Mouse (Mus musculus): Measurements from ENCODE around the gene Nras. TPM values are rescaled to one million over a fixed set of nuclear protein-coding genes. Genes with fewer than 3 reads are reported as not detected.

Nras gene
- polyA plus RNA-seq (2014; fragmentation: Illumina TruSeq; extraction: RNeasy Lipid Tissue Mini Kit (QIAGEN cat#74804); ENCODE audit: low read depth, low replicate concordance): 63.0 TPM

GRCm38 (mm10) chr3:103058207-103059157, at the start of gene Nras:
Nras (plus strand) TSS chr3:103058285.

DNA sequence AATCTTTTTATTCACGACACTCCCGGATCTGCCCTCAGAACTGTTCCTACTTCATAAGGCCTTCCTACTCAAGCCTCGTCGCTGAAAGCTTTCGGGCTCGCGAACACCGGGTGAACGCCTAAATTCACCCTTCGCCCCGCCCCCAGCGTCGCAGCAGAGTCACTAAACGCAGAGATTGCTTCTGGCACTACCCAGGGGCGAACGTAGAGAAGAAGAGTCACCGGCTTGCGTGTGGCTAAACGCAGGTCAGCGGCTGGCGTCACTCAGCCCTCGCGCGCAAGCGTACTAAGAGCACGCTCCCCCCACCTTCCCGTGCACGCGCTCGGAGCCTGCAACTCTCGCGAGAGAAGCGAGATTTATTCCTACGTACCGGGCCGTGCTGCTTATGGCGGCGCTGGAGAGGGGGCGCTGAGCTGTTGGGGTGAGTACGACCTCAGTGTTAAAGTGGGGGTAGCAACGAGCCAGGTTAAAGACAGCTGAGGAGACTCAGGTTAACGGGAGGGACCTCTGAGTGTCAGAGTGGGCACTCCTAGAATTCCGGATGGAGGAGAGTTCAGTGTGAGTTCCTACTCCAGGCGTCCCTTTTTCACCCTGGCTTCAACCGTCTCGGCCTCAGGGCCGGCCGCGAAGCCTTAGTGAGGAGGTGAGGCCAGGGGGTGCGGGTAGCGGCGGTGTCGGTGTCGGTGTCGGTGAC, 37.7 kb upstream of the Nras start, which contains the start of gene Csde1:
Gene Csde1 (plus strand): TSS at position 178 of the 694 bp plus-strand sequence.

GRCm38 (mm10) chr3:103073771-103074170, 15.7 kb downstream of the Nras start, which contains the start of gene Ampd1:
Ampd1 (plus strand) TSS chr3:103074014.

DNA sequence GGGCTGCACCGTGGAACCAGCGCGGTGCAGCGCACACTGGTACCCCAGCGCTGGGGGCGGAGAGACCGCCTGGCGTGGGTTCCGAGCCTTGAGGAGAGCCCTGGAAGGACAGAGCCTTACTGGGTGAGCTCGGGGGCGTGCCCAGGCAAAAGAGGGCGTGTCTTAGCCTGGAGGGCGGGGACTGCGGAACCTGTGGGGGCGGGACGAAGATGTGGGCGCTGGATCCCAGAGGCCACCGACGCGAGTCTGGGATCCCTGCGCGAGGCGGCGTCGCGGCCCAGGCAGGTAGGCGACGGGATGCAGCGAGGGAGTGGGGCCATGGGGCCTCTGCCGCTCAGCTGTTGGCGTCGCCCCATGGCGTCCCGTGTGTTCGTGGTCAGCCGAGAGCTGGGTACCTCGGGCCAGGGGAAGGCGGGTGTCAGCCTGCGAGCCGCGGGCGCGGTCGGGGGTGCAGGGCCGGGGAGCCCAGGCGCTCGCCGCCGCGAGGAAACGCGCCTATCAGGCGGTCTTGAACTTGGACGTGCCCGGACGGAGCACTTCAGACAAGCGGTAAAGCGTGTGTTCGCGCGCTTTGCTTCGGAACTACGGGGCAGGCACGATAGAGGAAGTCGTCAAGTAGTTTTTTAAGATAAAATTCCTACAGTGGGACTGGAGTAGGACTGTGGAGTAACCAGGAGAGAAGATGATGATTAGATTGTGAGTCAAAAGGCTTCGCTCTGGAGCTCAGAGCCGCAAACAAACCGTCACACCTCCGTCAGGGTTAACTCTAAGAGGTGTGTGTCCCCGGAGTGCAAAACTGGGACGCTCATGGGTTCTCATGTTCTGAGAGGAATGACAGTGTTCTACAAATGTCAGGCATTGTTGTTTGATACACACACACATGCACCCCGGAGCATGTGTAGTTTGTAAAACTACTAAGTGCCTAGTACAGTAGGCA, 44.6 kb downstream of the Nras start, which contains the start of gene Dennd2c:
Gene Dennd2c (plus strand): TSS at position 151 of the 937 bp plus-strand sequence.

Other genes starting within 250 kb of the Nras start
- gene Sycp1, start 122.2 kb upstream of the Nras start, polyA plus RNA-seq (2014; fragmentation: Illumina TruSeq; extraction: RNeasy Lipid Tissue Mini Kit (QIAGEN cat#74804); ENCODE audit: low read depth, low replicate concordance): 2.9 TPM
- gene Nr1h5, start 94.2 kb upstream of the Nras start, polyA plus RNA-seq (2014; fragmentation: Illumina TruSeq; extraction: RNeasy Lipid Tissue Mini Kit (QIAGEN cat#74804); ENCODE audit: low read depth, low replicate concordance): 1.0 TPM
- gene Sike1, start 62.6 kb upstream of the Nras start, polyA plus RNA-seq (2014; fragmentation: Illumina TruSeq; extraction: RNeasy Lipid Tissue Mini Kit (QIAGEN cat#74804); ENCODE audit: low read depth, low replicate concordance): 164 TPM
- gene Csde1, start 37.9 kb upstream of the Nras start, polyA plus RNA-seq (2014; fragmentation: Illumina TruSeq; extraction: RNeasy Lipid Tissue Mini Kit (QIAGEN cat#74804); ENCODE audit: low read depth, low replicate concordance): 692 TPM
- gene Ampd1, start 15.7 kb downstream of the Nras start, polyA plus RNA-seq (2014; fragmentation: Illumina TruSeq; extraction: RNeasy Lipid Tissue Mini Kit (QIAGEN cat#74804); ENCODE audit: low read depth, low replicate concordance): not detected
- 3.6 TPM for gene Dennd2c, start 44.3 kb downstream of the Nras start, polyA plus RNA-seq (2014; fragmentation: Illumina TruSeq; extraction: RNeasy Lipid Tissue Mini Kit (QIAGEN cat#74804); ENCODE audit: low read depth, low replicate concordance)
- gene Bcas2, start 113.4 kb downstream of the Nras start, polyA plus RNA-seq (2014; fragmentation: Illumina TruSeq; extraction: RNeasy Lipid Tissue Mini Kit (QIAGEN cat#74804); ENCODE audit: low read depth, low replicate concordance): 119 TPM
- gene Trim33, start 221.0 kb downstream of the Nras start, polyA plus RNA-seq (2014; fragmentation: Illumina TruSeq; extraction: RNeasy Lipid Tissue Mini Kit (QIAGEN cat#74804); ENCODE audit: low read depth, low replicate concordance): 87.1 TPM

Data from sigmoid colon, adult 10 weeks (tissue).